ENCODE assay signal across 8 mouse cellular contexts in genomic region chr2:127722176-127722892, GRCm38 (mm10). TPM values are rescaled to one million over a fixed set of nuclear protein-coding genes. Genes with fewer than 3 reads are reported as not detected.
DNase-seq lines count a peak whose midpoint lies in the region; ATAC-seq lines count a peak whose summit lies in the region.

No protein-coding gene starts in this region.

- H3K9ac ChIP-seq in embryonic facial prominence, embryonic 14.5 days (ENCODE audit: low read depth, low read length) = no peak overlapping the region
- H3K9ac ChIP-seq in heart, embryonic 13.5 days = no peak overlapping the region
- H3K9ac ChIP-seq in limb, embryonic 15.5 days = no peak overlapping the region
- H3K9ac ChIP-seq in neural tube, embryonic 15.5 days (replicated peaks) = no peak overlapping the region

- no peaks in the 10 kb centered on the region for H3K36me3 ChIP-seq in embryonic facial prominence, embryonic 14.5 days (ENCODE audit: control insufficient read depth, insufficient read depth, low read length)
- H3K36me3 ChIP-seq in heart, embryonic 13.5 days = no peaks in the 10 kb centered on the region
- no peaks in the 10 kb centered on the region for H3K36me3 ChIP-seq in limb, embryonic 15.5 days
- no peaks in the 10 kb centered on the region for H3K36me3 ChIP-seq in neural tube, embryonic 15.5 days

- H3K4me2 ChIP-seq in embryonic facial prominence, embryonic 14.5 days (ENCODE audit: low read depth, low read length) = no peak overlapping the region
- no peak overlapping the region for H3K4me2 ChIP-seq in heart, embryonic 13.5 days
- H3K4me2 ChIP-seq in limb, embryonic 15.5 days = no peak overlapping the region
- H3K4me2 ChIP-seq in neural tube, embryonic 15.5 days = no peak overlapping the region

- H3K27ac ChIP-seq in embryonic facial prominence, embryonic 14.5 days (replicated peaks; ENCODE audit: low read depth, low read length) = peak overlapping the region; percentile 69
- peak overlapping the region; percentile 95 for H3K27ac ChIP-seq in heart, embryonic 13.5 days (replicated peaks)
- peak overlapping the region; percentile 87 for H3K27ac ChIP-seq in limb, embryonic 15.5 days
- peak overlapping the region; percentile 29; the same call in 1 of the 2 replicates for H3K27ac ChIP-seq in neural tube, embryonic 15.5 days (replicated peaks)

- 43% methylated on average over 7 of the region's 7 CpGs for WGBS in embryonic facial prominence, embryonic 14.5 days
- WGBS in heart, embryonic 13.5 days = 25% methylated on average over 7 of the region's 7 CpGs
- 25% methylated on average over 7 of the region's 7 CpGs for WGBS in limb, embryonic 15.5 days
- WGBS in neural tube, embryonic 15.5 days = 49% methylated on average over 7 of the region's 7 CpGs

- ATAC-seq in embryonic facial prominence, embryonic 14.5 days (ENCODE audit: low read depth) = no peak; the same call in 1 of the 2 replicates
- ATAC-seq in heart, embryonic 13.5 days (ENCODE audit: extremely low read depth, insufficient number of reproducible peaks, low FRiP score, low TSS enrichment) = peak; percentile 67; the same call in 1 of the 2 replicates
- peak; percentile 73 for ATAC-seq in limb, embryonic 15.5 days (ENCODE audit: insufficient number of reproducible peaks, low FRiP score, low TSS enrichment, low read depth)
- no peak for ATAC-seq in neural tube, embryonic 15.5 days (ENCODE audit: low FRiP score)

- peak; percentile 27 to 31 for DNase-seq in spleen, postnatal 36 days (ENCODE audit: low spot score in 2 of 2)
- DNase-seq in spleen, adult 12 weeks (ENCODE audit: low spot score) = no peak
- DNase-seq in embryonic facial prominence, embryonic 14.5 days (ENCODE audit: low spot score) = peak; percentile 93
- peak; percentile 92 for DNase-seq in kidney, postnatal 10 days
- no peak for DNase-seq in T-cell, adult 2 months (ENCODE audit: low spot score)

- H3K4me3 ChIP-seq in embryonic facial prominence, embryonic 14.5 days (ENCODE audit: low read depth, low read length) = no peak overlapping the region
- no peak overlapping the region for H3K4me3 ChIP-seq in heart, embryonic 13.5 days
- H3K4me3 ChIP-seq in limb, embryonic 15.5 days = no peak overlapping the region
- no peak overlapping the region for H3K4me3 ChIP-seq in neural tube, embryonic 15.5 days (replicated peaks)

- peaks cover 8% of the 10 kb centered on the region; the same call in 1 of the 2 replicates for H3K4me1 ChIP-seq in embryonic facial prominence, embryonic 14.5 days (ENCODE audit: control insufficient read depth, insufficient read depth, low read length)
- peaks cover 33% of the 10 kb centered on the region for H3K4me1 ChIP-seq in heart, embryonic 13.5 days
- H3K4me1 ChIP-seq in limb, embryonic 15.5 days = peaks cover 31% of the 10 kb centered on the region
- no peaks in the 10 kb centered on the region for H3K4me1 ChIP-seq in neural tube, embryonic 15.5 days

- H3K27me3 ChIP-seq in embryonic facial prominence, embryonic 14.5 days (replicated peaks; ENCODE audit: control insufficient read depth, insufficient read depth, low read length) = no peaks in the 10 kb centered on the region
- H3K27me3 ChIP-seq in heart, embryonic 13.5 days (replicated peaks) = no peaks in the 10 kb centered on the region
- H3K27me3 ChIP-seq in limb, embryonic 15.5 days = no peaks in the 10 kb centered on the region
- no peaks in the 10 kb centered on the region for H3K27me3 ChIP-seq in neural tube, embryonic 15.5 days (replicated peaks)

- H3K9me3 ChIP-seq in embryonic facial prominence, embryonic 14.5 days (ENCODE audit: control insufficient read depth, low read length) = no peaks in the 10 kb centered on the region
- H3K9me3 ChIP-seq in heart, embryonic 13.5 days = no peaks in the 10 kb centered on the region
- no peaks in the 10 kb centered on the region for H3K9me3 ChIP-seq in limb, embryonic 15.5 days
- H3K9me3 ChIP-seq in neural tube, embryonic 15.5 days (replicated peaks) = no peaks in the 10 kb centered on the region

RNA-seq across cellular contexts. Expression of gene Mall, which starts 7.4 kb away (rescaled TPM):
- 14.0 and 17.8 TPM in 2 replicates for polyA plus RNA-seq in embryonic facial prominence, embryonic 14.5 days (2014; fragmentation: Nextera tagmentation; extraction: Ambion mirVana)
- 5.4 and 5.9 TPM in 2 replicates for polyA plus RNA-seq in heart, embryonic 13.5 days (2015; fragmentation: Nextera tagmentation; extraction: Ambion mirVana)
- 56.6 and 57.1 TPM in 2 replicates for polyA plus RNA-seq in limb, embryonic 15.5 days (2015; fragmentation: Nextera tagmentation; extraction: Ambion mirVana)
- polyA plus RNA-seq in neural tube, embryonic 15.5 days (2015; fragmentation: Nextera tagmentation; extraction: Ambion mirVana) = 0.99 and 2.6 TPM in 2 replicates

Comparison
In these comparisons a context has a peak if more than half of its experiments do, and no peak if none do; other contexts are left out.
1. DNase-seq: peak in spleen, postnatal 36 days (2 of 2), embryonic facial prominence, embryonic 14.5 days (single experiment) and kidney, postnatal 10 days (single experiment); none in spleen, adult 12 weeks (single experiment) and T-cell, adult 2 months (single experiment).
2. ATAC-seq: peak in heart, embryonic 13.5 days (single experiment) and limb, embryonic 15.5 days (single experiment); none in embryonic facial prominence, embryonic 14.5 days (single experiment) and neural tube, embryonic 15.5 days (single experiment).
3. H3K27ac ChIP-seq: peak in every context shown above with its lines; median percentile 95 in heart, embryonic 13.5 days; 87 in limb, embryonic 15.5 days; 69 in embryonic facial prominence, embryonic 14.5 days; 29 in neural tube, embryonic 15.5 days.